Mouse (Mus musculus) liver, adult (tissue): ENCODE measurements around the gene Rbbp5.

Experiments
- GATA4 ChIP-seq: IDR thresholded peaks from 2 replicates; pipeline ENCODE4 v1.6.1; 2014; ENCODE audit warnings: mild to moderate bottlenecking, low read length; ENCODE audit not compliant: insufficient replicate concordance

Rbbp5 gene

DNA sequence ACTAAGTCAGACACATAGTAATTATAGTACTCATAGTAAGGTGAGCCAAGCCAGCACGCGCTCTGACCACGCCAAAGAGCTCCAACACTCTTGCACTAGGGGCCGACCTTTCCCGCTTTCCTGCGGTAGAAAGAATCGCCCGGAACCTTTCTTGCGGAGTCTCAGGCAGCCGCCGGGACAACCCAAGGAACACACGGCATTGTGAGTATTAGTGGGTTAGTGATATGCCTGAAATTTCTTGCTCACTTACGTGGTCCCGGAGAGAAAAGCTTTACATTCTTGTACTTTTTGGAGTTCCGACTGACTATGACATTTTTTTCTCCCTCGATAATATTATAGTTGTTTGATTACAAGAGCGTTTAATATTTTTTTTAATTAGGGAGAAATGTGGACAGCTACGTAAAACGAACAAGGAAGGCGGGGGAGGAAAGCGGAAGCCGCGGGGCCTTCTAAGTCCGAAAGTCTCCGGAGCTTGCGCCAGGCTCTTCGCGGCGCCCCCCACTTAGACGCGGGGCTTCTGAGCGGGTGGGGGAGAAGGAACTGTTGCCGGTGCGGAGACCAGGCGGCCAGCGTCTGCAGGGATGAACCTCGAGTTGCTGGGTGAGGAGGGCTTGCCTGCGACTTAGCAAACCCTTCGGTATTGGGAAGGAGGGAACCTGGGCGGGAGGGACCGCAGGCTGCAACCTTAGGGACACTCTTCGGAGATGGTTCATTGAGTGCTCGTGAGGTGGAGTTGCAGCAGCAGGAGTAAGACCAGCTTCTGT is at the start of gene Rbbp5:
Rbbp5 (plus strand) TSS at position 438 of the 764 bp plus-strand sequence.
- no peak for TF ChIP-seq GATA4

DNA sequence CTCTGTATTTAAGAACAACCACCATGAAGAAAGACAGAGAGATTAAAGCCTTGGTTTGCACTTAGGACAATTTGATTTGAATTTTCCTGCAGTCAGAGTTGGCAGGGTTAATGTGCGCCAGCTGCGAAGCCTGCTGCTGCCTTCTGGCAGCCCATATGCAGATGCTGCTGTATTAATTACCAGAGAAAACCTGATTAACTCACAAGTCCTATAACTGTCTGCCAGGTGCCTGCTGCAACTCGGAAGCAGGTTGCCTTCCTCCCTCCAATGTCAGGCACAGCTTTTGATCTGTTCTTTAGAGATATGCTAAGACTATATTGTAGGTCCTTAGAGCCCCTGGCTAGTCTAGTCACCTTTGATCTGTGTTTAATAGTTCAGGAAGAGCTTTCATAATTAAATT is 46.3 kb upstream of the Rbbp5 start:
- no peak for TF ChIP-seq GATA4

DNA sequence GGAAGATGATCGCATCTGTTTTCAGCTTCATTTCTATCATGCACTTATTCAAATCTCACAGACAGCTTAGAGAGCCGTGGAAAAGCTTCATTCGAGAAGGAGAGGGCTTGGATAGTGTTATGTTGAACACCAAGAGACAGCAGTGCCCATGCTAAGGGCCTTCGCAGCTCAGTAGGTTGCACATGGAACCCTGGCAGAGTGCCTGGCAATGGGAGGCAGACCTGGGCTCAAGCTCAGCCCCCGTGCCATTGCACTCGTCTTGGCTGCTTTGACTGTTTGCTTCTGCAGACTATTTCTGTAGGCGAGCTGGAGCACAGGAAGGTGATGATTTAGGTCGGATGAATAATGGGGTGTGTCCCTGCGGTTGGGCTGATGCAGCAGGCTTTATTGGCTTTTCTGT is 45.4 kb upstream of the Rbbp5 start:
- TF ChIP-seq GATA4 = no peak

DNA sequence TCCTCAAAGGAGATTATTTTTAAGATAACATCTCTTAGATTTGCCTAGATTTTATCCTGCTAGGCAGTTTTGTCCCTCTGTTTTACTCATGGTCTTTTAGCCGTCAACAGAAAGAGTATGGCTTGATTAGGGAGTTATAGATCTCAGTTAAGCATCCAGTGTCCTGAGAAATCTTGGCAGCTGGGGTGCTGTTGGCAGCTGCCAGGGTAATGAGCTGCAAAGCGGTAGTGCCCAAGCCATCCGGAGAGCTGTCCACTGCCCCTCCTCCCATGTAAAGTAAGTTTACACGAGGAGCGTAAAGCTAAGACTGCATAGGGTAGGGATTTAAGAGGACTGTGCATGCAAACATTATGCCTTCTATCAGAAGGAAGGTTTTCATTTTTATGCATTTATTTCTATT is 43.8 kb upstream of the Rbbp5 start:
- TF ChIP-seq GATA4 = no peak

DNA sequence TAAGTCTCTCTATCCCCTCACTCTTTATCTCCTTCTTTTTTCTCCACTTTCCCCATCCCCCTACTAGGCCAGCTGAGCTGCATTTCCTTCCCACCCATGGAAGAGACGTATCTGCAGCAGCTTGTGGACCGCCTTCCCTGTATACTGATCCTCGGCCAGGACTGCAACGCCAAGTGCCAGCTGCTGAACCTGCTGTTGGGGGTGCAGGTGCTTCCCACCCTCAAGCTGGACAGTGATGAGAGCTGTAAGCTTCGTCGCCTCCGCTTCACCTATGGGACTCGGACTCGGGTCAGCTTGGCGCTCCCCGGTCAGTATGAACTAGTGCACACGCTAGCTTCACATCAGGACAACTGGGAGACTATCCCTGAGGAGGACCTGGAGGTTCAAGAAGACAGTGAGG is 43.1 kb upstream of the Rbbp5 start:
- TF ChIP-seq GATA4 = no peak

DNA sequence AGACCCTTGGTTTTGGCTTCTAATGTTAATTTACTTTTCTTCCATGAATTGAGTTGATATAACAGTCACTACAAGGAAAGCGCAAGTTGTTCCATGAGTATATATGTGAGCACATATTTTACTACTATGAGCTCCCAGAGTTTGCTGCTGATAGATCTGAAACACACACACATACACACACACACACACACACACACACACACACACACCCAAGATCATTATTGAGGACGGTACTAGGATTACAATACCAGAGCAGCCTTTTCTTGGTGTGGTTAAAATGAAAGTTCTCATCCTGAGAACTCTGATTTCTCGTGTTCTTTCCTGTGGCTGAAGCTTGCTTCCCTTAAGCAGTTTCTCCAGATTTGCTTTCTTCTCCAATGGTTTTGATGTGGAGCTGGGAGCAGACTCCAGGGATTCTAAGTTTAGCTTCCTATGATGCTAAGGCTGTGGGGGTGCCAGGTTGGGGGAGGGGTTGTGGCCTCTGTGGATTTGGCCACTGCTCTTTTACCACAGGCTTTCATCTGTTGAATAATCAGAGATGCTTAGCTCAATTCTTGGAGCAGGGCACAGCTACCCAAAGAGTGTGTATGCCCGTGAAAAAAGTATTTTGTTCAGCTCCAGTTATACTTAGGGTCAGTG is 40.7 kb upstream of the Rbbp5 start:
- TF ChIP-seq GATA4 = no peak

DNA sequence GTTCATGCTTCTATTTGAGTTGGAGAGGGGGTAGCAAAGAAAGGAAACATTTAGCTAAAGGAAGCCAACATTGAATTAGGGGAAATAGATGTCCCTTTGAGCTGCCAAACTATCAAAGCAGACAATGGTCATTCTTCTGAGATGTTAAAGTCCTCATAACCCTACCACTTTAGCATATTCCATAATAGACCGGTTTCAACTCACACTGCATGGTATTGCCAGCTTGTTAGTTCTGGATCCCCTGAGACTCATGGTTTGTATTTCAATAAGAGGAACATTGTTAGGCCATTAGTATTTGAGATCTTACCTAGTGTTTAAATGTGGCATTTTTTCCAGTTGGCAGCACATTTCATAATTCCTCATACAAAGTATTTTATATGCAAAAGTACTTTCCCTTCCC is 40.2 kb upstream of the Rbbp5 start:
- TF ChIP-seq GATA4 = no peak

DNA sequence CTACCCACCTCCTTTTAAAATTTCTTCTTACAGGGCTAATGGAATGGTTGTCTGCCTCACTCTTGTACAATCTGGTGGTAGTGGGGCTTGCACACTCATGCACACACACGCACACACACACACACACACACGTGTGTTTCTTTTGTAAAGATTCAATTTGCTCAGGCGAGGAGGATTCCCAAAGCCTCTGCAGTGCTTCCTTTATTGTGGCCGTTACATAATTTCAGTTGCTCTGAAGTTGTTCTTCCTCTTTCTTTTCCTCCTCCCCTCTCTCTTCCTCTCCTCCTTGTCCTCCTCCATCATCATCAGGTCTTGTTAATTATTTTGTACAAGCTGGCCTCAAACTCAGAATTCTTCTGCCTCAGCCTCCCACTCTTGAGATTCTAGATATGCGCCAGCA is 39.8 kb upstream of the Rbbp5 start:
- no peak for TF ChIP-seq GATA4

DNA sequence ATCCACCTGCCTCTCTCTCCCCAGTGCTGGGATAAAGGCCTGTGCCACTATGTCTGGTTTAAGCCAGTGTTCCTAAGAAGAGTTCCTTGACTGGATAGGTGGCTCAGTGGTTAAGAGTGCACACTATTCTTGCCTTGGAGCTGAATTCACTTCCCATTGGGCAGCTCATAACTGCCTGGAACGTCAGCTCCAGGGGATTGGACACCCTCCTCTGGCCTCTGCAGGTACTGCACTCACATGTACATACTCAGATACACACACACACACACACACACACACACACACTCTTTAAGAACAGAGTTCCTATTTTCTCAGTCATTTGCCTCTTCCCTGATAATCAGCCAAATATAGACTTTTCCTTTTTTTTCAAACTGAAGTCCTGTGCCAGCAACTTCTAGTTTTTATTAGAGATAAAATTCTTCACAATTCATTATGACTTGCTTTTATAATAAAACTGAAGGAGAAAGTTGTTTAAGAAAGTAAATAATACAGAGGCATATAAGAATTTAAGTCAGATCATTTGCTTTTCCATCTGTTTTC is 36.2 kb upstream of the Rbbp5 start:
- no peak for TF ChIP-seq GATA4

DNA sequence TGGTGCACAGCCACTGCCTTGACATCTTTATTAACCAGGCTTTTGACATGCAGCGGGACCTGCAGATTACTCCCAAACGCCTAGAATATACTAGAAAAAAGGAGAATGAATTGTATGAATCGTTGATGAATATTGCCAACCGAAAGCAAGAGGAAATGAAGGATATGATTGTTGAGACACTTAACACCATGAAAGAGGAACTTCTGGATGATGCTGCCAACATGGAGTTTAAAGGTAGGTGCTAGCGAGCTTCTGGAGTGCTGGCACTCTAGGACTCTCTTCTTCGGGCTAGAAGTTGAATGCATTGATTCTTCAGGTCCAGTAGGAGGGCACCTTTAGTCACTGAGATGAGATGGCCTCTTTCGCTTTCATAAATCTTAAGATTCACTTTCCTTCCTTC is 27.4 kb upstream of the Rbbp5 start:
- no peak for TF ChIP-seq GATA4

DNA sequence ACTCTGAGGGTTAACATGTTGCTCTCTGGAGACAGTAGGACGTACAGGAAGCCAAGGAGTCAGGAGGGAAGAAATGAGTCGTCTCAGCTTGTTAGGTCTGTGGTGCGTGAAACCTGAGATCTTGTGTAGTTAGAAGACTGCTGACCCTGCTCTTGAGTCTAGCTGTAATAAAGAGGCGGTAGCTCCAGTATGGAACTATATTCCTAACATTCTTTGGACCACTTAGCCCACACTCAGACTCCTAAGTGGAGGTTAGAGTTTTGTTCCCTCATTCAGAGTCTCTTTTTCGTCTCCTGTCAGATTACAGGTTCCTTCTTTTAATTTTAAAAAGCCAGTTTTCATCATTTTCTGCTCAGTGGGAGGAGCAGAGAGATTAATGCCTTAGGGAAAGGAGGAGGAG is 12.5 kb upstream of the Rbbp5 start:
- TF ChIP-seq GATA4 = no peak

DNA sequence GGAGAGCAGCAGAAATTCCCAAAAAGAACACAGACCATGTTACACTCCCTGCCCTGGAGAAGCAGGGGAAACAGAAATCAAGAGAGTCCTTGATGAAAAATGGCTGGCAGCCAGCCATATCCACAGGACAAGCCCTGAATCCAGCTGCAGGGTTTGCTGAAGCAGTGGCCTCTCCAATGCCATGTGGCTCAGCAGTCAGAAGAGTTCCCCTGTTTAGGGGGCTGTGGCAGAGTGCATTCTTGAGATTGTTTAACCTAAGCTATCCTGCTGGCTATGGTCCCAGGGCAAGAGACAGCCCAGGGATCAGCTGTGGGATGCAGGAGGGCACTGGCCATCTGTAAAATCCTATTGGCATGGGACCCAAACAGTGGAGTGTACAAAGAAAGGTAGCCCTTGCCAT is 8.2 kb upstream of the Rbbp5 start:
- TF ChIP-seq GATA4 = no peak

DNA sequence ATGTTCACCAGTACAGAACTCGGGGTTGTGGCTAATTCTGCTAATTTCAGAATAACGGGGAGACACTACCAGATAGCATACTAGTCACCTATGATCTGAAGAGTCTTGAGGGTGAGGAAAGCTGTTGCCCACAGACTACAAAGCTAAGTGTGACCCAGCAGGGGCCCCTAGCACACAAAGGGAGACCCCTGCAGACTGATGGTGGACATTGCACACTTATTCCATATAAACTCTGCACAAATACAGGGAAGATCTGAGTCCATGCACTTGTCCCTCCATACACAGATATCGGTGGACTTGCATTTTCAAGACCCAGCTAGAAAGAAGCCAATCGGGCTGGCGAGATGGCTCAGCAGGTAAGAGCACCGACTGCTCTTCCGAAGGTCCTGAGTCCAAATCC is 7.6 kb upstream of the Rbbp5 start:
- no peak for TF ChIP-seq GATA4

DNA sequence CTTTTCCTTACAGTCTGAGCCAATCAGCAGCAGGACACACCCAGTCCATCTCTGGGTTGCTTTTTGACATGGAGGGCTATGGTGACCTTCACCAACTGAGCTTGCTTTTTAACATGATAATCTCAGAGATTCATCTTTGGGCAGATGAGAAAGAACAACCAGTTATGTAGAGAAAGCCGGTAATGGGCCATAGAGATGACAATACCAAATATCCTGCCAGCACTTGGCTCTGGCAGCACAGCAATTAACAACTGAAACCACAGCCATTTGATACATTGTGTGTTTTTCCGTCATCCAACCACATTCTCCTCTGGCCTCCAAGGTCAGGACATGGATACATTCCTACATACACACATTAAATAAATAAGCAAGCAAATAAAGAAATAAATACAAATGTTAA is 6.1 kb upstream of the Rbbp5 start:
- TF ChIP-seq GATA4 = no peak

DNA sequence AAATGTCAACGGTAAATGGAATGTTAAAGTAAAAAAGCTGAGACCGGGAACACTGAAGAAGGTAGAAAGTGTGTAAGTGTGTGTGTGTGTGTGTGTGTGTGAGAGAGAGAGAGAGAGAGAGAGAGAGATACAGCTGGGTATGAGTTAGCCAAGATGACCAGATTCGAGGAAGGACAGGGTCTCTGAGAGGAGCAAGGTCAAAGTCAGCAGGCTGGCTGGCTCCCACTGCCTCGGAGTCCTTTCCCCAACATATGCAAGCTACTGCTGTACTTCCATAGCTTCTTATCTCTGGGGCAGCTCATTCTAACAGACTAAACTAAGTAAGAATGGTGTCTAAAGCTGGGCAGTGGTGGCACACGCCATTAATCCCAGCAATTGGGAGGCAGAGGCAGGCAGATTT is 5.7 kb upstream of the Rbbp5 start:
- no peak for TF ChIP-seq GATA4

DNA sequence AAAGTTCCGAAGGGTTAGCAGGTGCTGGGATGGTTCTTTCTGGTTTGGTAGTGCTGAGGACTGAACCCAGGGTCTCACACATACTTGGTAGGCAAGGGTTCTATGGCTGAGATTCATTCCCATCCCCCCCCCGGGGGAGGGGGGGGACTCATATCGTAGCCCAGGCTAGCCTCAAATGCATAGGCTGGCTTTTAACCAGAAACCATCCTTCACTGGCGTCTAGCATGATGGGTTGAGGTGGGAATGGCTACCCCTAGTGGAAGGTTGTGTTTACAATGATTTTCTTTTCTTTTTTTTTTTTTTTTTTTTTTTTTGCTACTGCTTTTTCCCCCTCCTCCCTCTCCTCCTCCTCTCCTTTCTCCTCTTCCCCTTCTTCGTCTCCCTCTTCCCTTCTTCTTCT is 4.6 kb upstream of the Rbbp5 start:
- no peak for TF ChIP-seq GATA4

DNA sequence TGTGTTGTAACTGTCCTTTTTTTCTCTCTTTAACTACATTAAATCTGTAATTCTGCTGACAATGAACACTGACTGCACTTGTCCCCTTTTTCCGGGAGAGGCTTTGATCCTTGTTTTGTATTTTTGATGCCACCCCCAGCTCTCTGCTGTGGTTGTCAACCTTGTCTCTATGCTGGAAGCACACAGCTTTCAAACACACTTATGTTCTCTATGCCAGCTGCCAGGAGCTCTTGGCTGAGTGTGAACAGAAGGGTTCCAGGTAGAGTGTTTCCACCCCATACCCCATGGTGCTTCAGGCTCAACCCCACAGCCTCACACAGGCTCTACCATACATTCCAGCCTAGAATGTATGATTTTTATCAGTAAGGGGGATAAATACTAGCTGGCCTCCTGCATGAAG is 2.7 kb upstream of the Rbbp5 start:
- no peak for TF ChIP-seq GATA4
